Mouse (Mus musculus): ENCODE measurements around the gene St5. TPM values are rescaled to one million over a fixed set of nuclear protein-coding genes. Genes with fewer than 3 reads are reported as not detected.

St5 gene
- polyA plus RNA-seq, 1 experiment from 2014 or later = 40.3 TPM

- TF ChIP-seq CTCF (IDR thresholded peaks at IDR 0.05; ENCODE audit: low read depth) = no peak
- no peak overlapping the region for H3K4me3 ChIP-seq (replicated peaks; ENCODE audit: low read depth, low read length)
- H3K4me1 ChIP-seq (replicated peaks; ENCODE audit: insufficient read depth, low read length) = peaks cover 24% of the 10 kb centered on the region
- DNase-seq (ENCODE audit: low spot score) (no peak), ATAC-seq (replicated peaks; ENCODE audit: low FRiP score, low read depth) (no peak)
- H3K4me2 ChIP-seq (ENCODE audit: low read length) = no peak overlapping the region
- WGBS = 79% methylated on average over 2 of the region's 2 CpGs
- no peaks in the 10 kb centered on the region for H3K9me3 ChIP-seq (replicated peaks; ENCODE audit: low read length)
- H3K36me3 ChIP-seq (ENCODE audit: insufficient read depth, low read length) = no peaks in the 10 kb centered on the region
- no peaks in the 10 kb centered on the region for H3K27me3 ChIP-seq (ENCODE audit: insufficient read depth, low read length)
- no peak overlapping the region for H3K9ac ChIP-seq (ENCODE audit: low read depth, low read length)
- no peak overlapping the region for H3K27ac ChIP-seq
These were observed 90.9 kb downstream of the St5 start for GRCm38 (mm10) chr7:109612531-109612930.

GRCm38 (mm10) chr7:109610348-109610747 is 93.1 kb downstream of the St5 start:
- no peak for ATAC-seq (replicated peaks; ENCODE audit: low FRiP score, low read depth)
- Histone ChIP-seq H3K27me3 (ENCODE audit: insufficient read depth, low read length) (no peaks in the 10 kb centered on the region), H3K9ac (ENCODE audit: low read depth, low read length) (no peak overlapping the region), H3K27ac (no peak overlapping the region), H3K4me2 (ENCODE audit: low read length) (no peak overlapping the region), H3K4me1 (replicated peaks; ENCODE audit: insufficient read depth, low read length) (peaks cover 14% of the 10 kb centered on the region), H3K4me3 (replicated peaks; ENCODE audit: low read depth, low read length) (no peak overlapping the region), H3K36me3 (ENCODE audit: insufficient read depth, low read length) (no peaks in the 10 kb centered on the region), H3K9me3 (replicated peaks; ENCODE audit: low read length) (no peaks in the 10 kb centered on the region)
- no peak for TF ChIP-seq CTCF (IDR thresholded peaks at IDR 0.05; ENCODE audit: low read depth)
- WGBS = 73% methylated on average over 2 of the region's 2 CpGs
- DNase-seq (ENCODE audit: low spot score) = no peak

- Histone ChIP-seq H3K9ac (ENCODE audit: low read depth, low read length) (no peak overlapping the region), H3K9me3 (replicated peaks; ENCODE audit: low read length) (no peaks in the 10 kb centered on the region), H3K27me3 (ENCODE audit: insufficient read depth, low read length) (no peaks in the 10 kb centered on the region), H3K4me2 (ENCODE audit: low read length) (no peak overlapping the region), H3K4me3 (replicated peaks; ENCODE audit: low read depth, low read length) (no peak overlapping the region), H3K36me3 (ENCODE audit: insufficient read depth, low read length) (no peaks in the 10 kb centered on the region), H3K4me1 (replicated peaks; ENCODE audit: insufficient read depth, low read length) (peaks cover 8% of the 10 kb centered on the region), H3K27ac (no peak overlapping the region)
- no peak for DNase-seq (ENCODE audit: low spot score)
- ATAC-seq (replicated peaks; ENCODE audit: low FRiP score, low read depth) = no peak
- no peak for TF ChIP-seq CTCF (IDR thresholded peaks at IDR 0.05; ENCODE audit: low read depth)
- 73% methylated on average over 6 of the region's 6 CpGs for WGBS
These were observed 93.7 kb downstream of the St5 start for GRCm38 (mm10) chr7:109609565-109610345.

- Histone ChIP-seq H3K36me3 (ENCODE audit: insufficient read depth, low read length) (no peaks in the 10 kb centered on the region), H3K4me3 (replicated peaks; ENCODE audit: low read depth, low read length) (no peak overlapping the region), H3K9ac (ENCODE audit: low read depth, low read length) (no peak overlapping the region), H3K9me3 (replicated peaks; ENCODE audit: low read length) (no peaks in the 10 kb centered on the region), H3K4me1 (replicated peaks; ENCODE audit: insufficient read depth, low read length) (peaks cover 6% of the 10 kb centered on the region; the same call in 1 of the 2 replicates), H3K27ac (no peak overlapping the region), H3K4me2 (ENCODE audit: low read length) (no peak overlapping the region), H3K27me3 (ENCODE audit: insufficient read depth, low read length) (no peaks in the 10 kb centered on the region)
- DNase-seq (ENCODE audit: low spot score) (no peak), ATAC-seq (replicated peaks; ENCODE audit: low FRiP score, low read depth) (no peak)
- 91% methylated on average over 6 of the region's 6 CpGs for WGBS
- no peak for TF ChIP-seq CTCF (IDR thresholded peaks at IDR 0.05; ENCODE audit: low read depth)
These were observed 94.6 kb downstream of the St5 start for GRCm38 (mm10) chr7:109608831-109609230.

GRCm38 (mm10) chr7:109606994-109607610 is 96.3 kb downstream of the St5 start:
- Histone ChIP-seq H3K4me1 (replicated peaks; ENCODE audit: insufficient read depth, low read length) (0 out of 2 replicates have a peak, but pooled peaks cover 2% of the 10 kb centered on the region), H3K9ac (ENCODE audit: low read depth, low read length) (no peak overlapping the region), H3K27ac (no peak overlapping the region), H3K9me3 (replicated peaks; ENCODE audit: low read length) (no peaks in the 10 kb centered on the region), H3K27me3 (ENCODE audit: insufficient read depth, low read length) (no peaks in the 10 kb centered on the region), H3K4me3 (replicated peaks; ENCODE audit: low read depth, low read length) (no peak overlapping the region), H3K36me3 (ENCODE audit: insufficient read depth, low read length) (no peaks in the 10 kb centered on the region), H3K4me2 (ENCODE audit: low read length) (no peak overlapping the region)
- no peak for TF ChIP-seq CTCF (IDR thresholded peaks at IDR 0.05; ENCODE audit: low read depth)
- DNase-seq (ENCODE audit: low spot score) = no peak
- no peak for ATAC-seq (replicated peaks; ENCODE audit: low FRiP score, low read depth)
- WGBS = 59% methylated on average over 7 of the region's 7 CpGs

GRCm38 (mm10) chr7:109602562-109602961 is 100.8 kb downstream of the St5 start:
- no peaks in the 10 kb centered on the region for H3K36me3 ChIP-seq (ENCODE audit: insufficient read depth, low read length)
- TF ChIP-seq CTCF (IDR thresholded peaks at IDR 0.05; ENCODE audit: low read depth) = no peak
- H3K27ac ChIP-seq = peak overlapping the region; percentile 60
- H3K9ac ChIP-seq (ENCODE audit: low read depth, low read length) = no peak overlapping the region
- H3K4me3 ChIP-seq (replicated peaks; ENCODE audit: low read depth, low read length) = no peak overlapping the region
- WGBS = 55% methylated on average over 5 of the region's 5 CpGs
- no peaks in the 10 kb centered on the region for H3K27me3 ChIP-seq (ENCODE audit: insufficient read depth, low read length)
- no peak for DNase-seq (ENCODE audit: low spot score)
- no peaks in the 10 kb centered on the region for H3K9me3 ChIP-seq (replicated peaks; ENCODE audit: low read length)
- peak; percentile 90 for ATAC-seq (replicated peaks; ENCODE audit: low FRiP score, low read depth)
- H3K4me2 ChIP-seq (ENCODE audit: low read length) = no peak overlapping the region
- 0 out of 2 replicates have a peak, but pooled peaks cover 2% of the 10 kb centered on the region for H3K4me1 ChIP-seq (replicated peaks; ENCODE audit: insufficient read depth, low read length)

Data from kidney, postnatal 0 days (tissue).